Mouse (Mus musculus): ENCODE measurements around the gene Plxnd1. TPM values are rescaled to one million over a fixed set of nuclear protein-coding genes. Genes with fewer than 3 reads are reported as not detected.

The Plxnd1 gene
- total and polyA plus RNA-seq, 2 experiments from 2014 or later, result 37.7 to 82.4 TPM

DNA sequence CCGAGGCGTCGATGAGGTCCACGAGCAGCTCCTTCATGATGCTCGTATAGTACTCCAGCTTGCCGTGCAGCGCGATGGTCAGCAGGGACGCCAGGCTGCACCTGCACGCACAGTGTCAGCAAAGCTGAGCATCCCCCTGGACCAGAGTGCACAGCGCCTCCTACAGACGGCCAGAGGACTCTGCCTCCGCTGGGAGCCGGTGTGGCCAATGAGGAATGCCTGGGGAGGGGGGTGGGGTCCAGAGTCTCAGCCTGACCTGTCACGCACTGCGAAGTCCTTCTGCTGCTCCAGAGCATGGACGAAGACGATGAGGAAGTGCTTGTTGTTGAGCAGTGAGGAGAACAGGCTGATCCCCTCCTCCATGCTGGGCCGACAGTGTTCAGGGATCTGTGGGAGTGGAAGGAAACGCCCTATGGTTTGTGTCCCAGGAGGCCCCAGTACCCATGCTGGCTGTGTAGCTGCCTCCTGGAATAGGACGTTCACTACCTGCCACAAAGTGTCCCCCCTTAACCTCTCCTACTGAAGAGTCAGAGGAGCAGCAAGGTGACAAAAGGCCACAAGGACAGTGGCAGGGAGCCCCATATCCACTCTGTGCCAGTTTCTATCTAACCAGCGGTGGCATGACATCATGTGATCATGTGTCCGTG is 32.2 kb downstream of the Plxnd1 start:
- 38% methylated on average over 23 of the region's 23 CpGs for WGBS
- DNase-seq (ENCODE audit: low spot score), result peak; percentile 55
- H3K9me3 ChIP-seq (replicated peaks; ENCODE audit: control insufficient read depth, low read length), result no peaks in the 10 kb centered on the region
- H3K27ac ChIP-seq (ENCODE audit: low read depth), result peak overlapping the region; percentile 62
- peaks cover 70% of the 10 kb centered on the region for H3K36me3 ChIP-seq (replicated peaks; ENCODE audit: control insufficient read depth, insufficient read depth, low read length)
- H3K9ac ChIP-seq (replicated peaks; ENCODE audit: low read depth, low read length), result no peak overlapping the region
- TF ChIP-seq EP300 (IDR thresholded peaks at IDR 0.05; ENCODE audit: low read depth) (no peak), CTCF (IDR thresholded peaks at IDR 0.05; ENCODE audit: low read depth) (peak; percentile 58)
- H3K4me1 ChIP-seq (ENCODE audit: control insufficient read depth, insufficient read depth), result peaks cover 33% of the 10 kb centered on the region
- H3K4me2 ChIP-seq (ENCODE audit: low read depth, low read length), result peak overlapping the region; percentile 17; the same call in 1 of the 2 replicates
- no peak overlapping the region for H3K4me3 ChIP-seq (ENCODE audit: low read depth, low read length)
- no peaks in the 10 kb centered on the region for H3K27me3 ChIP-seq (ENCODE audit: control insufficient read depth, insufficient read depth, low read length)
- ATAC-seq (ENCODE audit: insufficient read depth, low read depth), result peak; percentile 49

GRCm38 (mm10) chr6:115961743-115962142 is 33.1 kb downstream of the Plxnd1 start:
- H3K4me3 ChIP-seq (ENCODE audit: low read depth, low read length), result no peak overlapping the region

DNA sequence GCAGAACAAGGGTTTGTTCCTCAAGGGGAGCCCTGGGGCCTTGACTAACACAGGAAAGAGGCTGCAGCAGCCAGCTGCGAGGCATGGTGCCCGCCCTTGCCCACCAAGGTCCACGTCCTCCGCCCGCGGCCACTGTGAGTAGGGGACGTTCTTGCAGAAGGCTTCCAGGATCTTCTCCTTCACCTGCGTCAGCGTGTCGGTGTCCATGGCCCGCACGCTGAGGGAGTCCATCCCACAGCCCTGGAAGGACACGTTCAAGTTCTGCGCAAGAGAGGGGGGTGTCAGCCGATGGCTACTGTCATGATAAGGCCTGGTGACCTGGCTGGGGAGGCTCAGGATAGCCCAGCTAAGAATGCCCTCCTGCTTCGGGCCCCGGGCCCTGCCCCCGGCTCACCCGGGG is 34.5 kb downstream of the Plxnd1 start:
- DNase-seq (ENCODE audit: low spot score), result no peak
- H3K4me1 ChIP-seq (ENCODE audit: control insufficient read depth, insufficient read depth), result peaks cover 40% of the 10 kb centered on the region
- 85% methylated on average over 19 of the region's 19 CpGs for WGBS
- ATAC-seq (ENCODE audit: insufficient read depth, low read depth), result no peak
- no peak for TF ChIP-seq CTCF (IDR thresholded peaks at IDR 0.05; ENCODE audit: low read depth)
- TF ChIP-seq EP300 (IDR thresholded peaks at IDR 0.05; ENCODE audit: low read depth), result no peak
- H3K4me2 ChIP-seq (ENCODE audit: low read depth, low read length), result no peak overlapping the region
- H3K9me3 ChIP-seq (replicated peaks; ENCODE audit: control insufficient read depth, low read length), result no peaks in the 10 kb centered on the region
- peaks cover 55% of the 10 kb centered on the region for H3K36me3 ChIP-seq (replicated peaks; ENCODE audit: control insufficient read depth, insufficient read depth, low read length)
- H3K27me3 ChIP-seq (ENCODE audit: control insufficient read depth, insufficient read depth, low read length), result no peaks in the 10 kb centered on the region
- no peak overlapping the region for H3K27ac ChIP-seq (ENCODE audit: low read depth)
- H3K9ac ChIP-seq (replicated peaks; ENCODE audit: low read depth, low read length), result no peak overlapping the region
- H3K4me3 ChIP-seq (ENCODE audit: low read depth, low read length), result no peak overlapping the region

More at GRCm38 (mm10) chr6:115961743-115962142, 33.1 kb downstream of the Plxnd1 start:
- no peak overlapping the region for H3K4me2 ChIP-seq (ENCODE audit: low read depth, low read length)
- no peak for TF ChIP-seq EP300 (IDR thresholded peaks at IDR 0.05; ENCODE audit: low read depth)
- H3K9me3 ChIP-seq (replicated peaks; ENCODE audit: control insufficient read depth, low read length), result no peaks in the 10 kb centered on the region
- peaks cover 40% of the 10 kb centered on the region for H3K4me1 ChIP-seq (ENCODE audit: control insufficient read depth, insufficient read depth)
- H3K9ac ChIP-seq (replicated peaks; ENCODE audit: low read depth, low read length), result no peak overlapping the region
- H3K27ac ChIP-seq (ENCODE audit: low read depth), result no peak overlapping the region
- WGBS, result 79% methylated on average over 3 of the region's 3 CpGs
- H3K27me3 ChIP-seq (ENCODE audit: control insufficient read depth, insufficient read depth, low read length), result no peaks in the 10 kb centered on the region
- H3K36me3 ChIP-seq (replicated peaks; ENCODE audit: control insufficient read depth, insufficient read depth, low read length), result peaks cover 63% of the 10 kb centered on the region
- ATAC-seq (ENCODE audit: insufficient read depth, low read depth) (no peak), DNase-seq (ENCODE audit: low spot score) (no peak)

DNA sequence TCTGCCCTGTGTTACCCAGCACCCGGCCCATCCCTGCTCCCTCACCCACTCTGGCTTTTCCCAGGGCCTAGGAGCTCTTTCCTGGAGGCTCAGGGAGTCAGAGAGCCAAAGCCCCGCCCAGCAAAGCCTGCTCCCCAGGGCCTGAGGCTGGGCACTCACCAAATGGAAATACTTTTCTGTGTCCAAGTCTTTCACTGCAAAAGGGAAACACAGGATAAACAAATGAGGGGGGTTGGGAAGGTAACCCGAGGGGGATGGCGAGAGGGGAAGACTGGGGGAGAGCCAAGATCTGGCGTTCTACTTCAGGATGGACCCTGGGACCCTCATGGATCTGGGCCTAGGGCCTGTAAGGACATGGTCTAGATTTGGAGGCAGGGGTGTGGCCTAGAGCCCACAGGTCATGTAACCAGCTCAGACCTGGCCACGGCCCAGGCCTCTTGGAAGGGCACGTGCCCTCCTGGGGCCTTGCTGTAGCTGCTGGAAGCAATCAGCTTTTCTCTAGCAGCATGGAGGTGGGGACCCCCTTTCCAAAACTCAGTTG is 35.6 kb downstream of the Plxnd1 start:
- Histone ChIP-seq H3K9me3 (replicated peaks; ENCODE audit: control insufficient read depth, low read length) (no peaks in the 10 kb centered on the region), H3K4me3 (ENCODE audit: low read depth, low read length) (no peak overlapping the region), H3K27ac (ENCODE audit: low read depth) (peak overlapping the region; percentile 67), H3K27me3 (ENCODE audit: control insufficient read depth, insufficient read depth, low read length) (no peaks in the 10 kb centered on the region), H3K4me1 (ENCODE audit: control insufficient read depth, insufficient read depth) (peaks cover 47% of the 10 kb centered on the region), H3K9ac (replicated peaks; ENCODE audit: low read depth, low read length) (peak overlapping the region; percentile 48), H3K4me2 (ENCODE audit: low read depth, low read length) (no peak overlapping the region), H3K36me3 (replicated peaks; ENCODE audit: control insufficient read depth, insufficient read depth, low read length) (peaks cover 55% of the 10 kb centered on the region)
- WGBS, result 31% methylated on average over 7 of the region's 7 CpGs
- ATAC-seq (ENCODE audit: insufficient read depth, low read depth) (peak; percentile 49), DNase-seq (ENCODE audit: low spot score) (peak; percentile 61)
- TF ChIP-seq EP300 (IDR thresholded peaks at IDR 0.05; ENCODE audit: low read depth) (peak; percentile 82; the same call in 1 of the 2 replicates), CTCF (IDR thresholded peaks at IDR 0.05; ENCODE audit: low read depth) (no peak)

DNA sequence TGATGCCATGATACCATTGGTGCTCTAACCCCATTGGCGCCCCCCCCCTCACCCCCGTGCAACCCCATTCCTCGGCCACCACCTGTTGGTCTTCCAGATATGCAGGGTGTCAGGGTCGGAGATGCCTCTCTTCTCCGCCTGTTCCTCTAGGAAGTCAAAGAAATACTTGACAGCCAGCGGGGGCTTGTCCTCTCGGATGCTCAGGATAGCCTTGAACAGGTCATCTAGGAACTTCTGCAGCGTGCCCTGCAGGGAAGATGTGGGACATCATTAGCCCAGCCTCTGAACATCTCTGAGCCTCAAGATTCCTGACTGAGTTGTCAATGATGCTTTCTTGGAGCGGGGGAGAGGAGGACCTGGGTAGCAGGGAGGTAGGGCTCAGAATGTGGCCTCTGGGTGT is 36.4 kb downstream of the Plxnd1 start:
- H3K4me3 ChIP-seq (ENCODE audit: low read depth, low read length), result no peak overlapping the region
- no peak overlapping the region for H3K9ac ChIP-seq (replicated peaks; ENCODE audit: low read depth, low read length)
- peaks cover 51% of the 10 kb centered on the region for H3K4me1 ChIP-seq (ENCODE audit: control insufficient read depth, insufficient read depth)
- WGBS, result 94% methylated on average over 9 of the region's 9 CpGs
- H3K27me3 ChIP-seq (ENCODE audit: control insufficient read depth, insufficient read depth, low read length), result no peaks in the 10 kb centered on the region
- ATAC-seq (ENCODE audit: insufficient read depth, low read depth), result no peak
- H3K36me3 ChIP-seq (replicated peaks; ENCODE audit: control insufficient read depth, insufficient read depth, low read length), result peaks cover 47% of the 10 kb centered on the region
- no peak for DNase-seq (ENCODE audit: low spot score)
- TF ChIP-seq CTCF (IDR thresholded peaks at IDR 0.05; ENCODE audit: low read depth) (no peak), EP300 (IDR thresholded peaks at IDR 0.05; ENCODE audit: low read depth) (no peak)
- H3K9me3 ChIP-seq (replicated peaks; ENCODE audit: control insufficient read depth, low read length), result no peaks in the 10 kb centered on the region
- no peak overlapping the region for H3K4me2 ChIP-seq (ENCODE audit: low read depth, low read length)
- no peak overlapping the region; the same call in 1 of the 2 replicates for H3K27ac ChIP-seq (ENCODE audit: low read depth)

All from heart, postnatal 0 days (tissue).